Mouse (Mus musculus) liver, adult 2 months (tissue): Measurements from ENCODE around the gene Gm17364. TPM values are rescaled to one million over a fixed set of nuclear protein-coding genes. Genes with fewer than 3 reads are reported as not detected.
"Not testable (repeated sequence)": the region's sequence is repeated elsewhere in the genome, so short reads cannot be mapped to it uniquely, and the experiment has no call there.

Experiments used
- DNase-seq: peaks from one replicate; pipeline ENCODE4 v3.0.0-alpha.2; 2011; ENCODE audit warnings: low read depth, low spot score; ENCODE audit errors: extremely low read depth
- H3K27ac ChIP-seq: fragments of 200-500 bp; replicated peaks from 2 replicates; pipeline ENCODE4 v1.5.1; 2012; ENCODE audit warnings: low read depth, mild to moderate bottlenecking, control low read depth, inconsistent platforms, low read length; ENCODE audit not compliant: insufficient read depth
- H3K27me3 ChIP-seq: fragments of 200-500 bp; 2 replicates; pipeline ENCODE4 v1.6.1; 2012; ENCODE audit warnings: mild to moderate bottlenecking, moderate library complexity, low read length, inconsistent platforms; ENCODE audit not compliant: control insufficient read depth, insufficient read depth
- H3K36me3 ChIP-seq: fragments of 200-500 bp; 2 replicates; pipeline ENCODE4 v1.6.1; 2012; ENCODE audit warnings: low read length, inconsistent platforms; ENCODE audit not compliant: control insufficient read depth, insufficient read depth
- H3K4me1 ChIP-seq: fragments of 200-500 bp; 2 replicates; pipeline ENCODE4 v1.6.1; 2011; ENCODE audit warnings: low read length; ENCODE audit not compliant: control insufficient read depth, insufficient read depth
- H3K4me3 ChIP-seq: fragments of 200-500 bp; 2 replicates; pipeline ENCODE4 v1.5.1; 2011; ENCODE audit warnings: low read depth, mild to moderate bottlenecking, control low read depth, low read length, moderate library complexity; ENCODE audit not compliant: insufficient read depth
- H3K79me2 ChIP-seq: fragments of 200-500 bp; 2 replicates; pipeline ENCODE4 v1.6.1; 2012; ENCODE audit warnings: inconsistent platforms, mild to moderate bottlenecking, low read length, moderate library complexity; ENCODE audit not compliant: control insufficient read depth, insufficient read depth
- H3K9ac ChIP-seq: fragments of 200-500 bp; 2 replicates; pipeline ENCODE4 v1.6.1; 2012; ENCODE audit warnings: low read depth, mild to moderate bottlenecking, control low read depth, inconsistent platforms, low read length
- CTCF ChIP-seq: fragments of 200-500 bp; IDR thresholded peaks from 2 replicates; pipeline ENCODE4 v1.5.1; 2011; ENCODE audit warnings: low read depth, low read length, control low read depth
- POLR2A ChIP-seq: fragments of 200-500 bp; IDR thresholded peaks from 2 replicates; pipeline ENCODE4 v1.6.1; 2011; ENCODE audit warnings: low read length, control low read depth; ENCODE audit not compliant: insufficient read depth; ENCODE audit errors: extremely low read depth
- WGBS: fragments of 180-500 bp; shearing (Covaris S2); methylation state at CpG from one replicate; pipeline ENCODE4 v1.1.7; 2018; 5-methylcytosine and 5-hydroxymethylcytosine counted together
- polyA plus RNA-seq: library from polyadenylated mRNA; depleted of rRNA; stranded (reverse); fragments of >200 nt; gene quantifications from 2 replicates; pipeline ENCODE4 v1.2.3, GENCODE M21; 2012
- total RNA-seq: library from RNA; depleted of rRNA; stranded (reverse); fragments of >200 nt; gene quantifications from 2 replicates; pipeline ENCODE4 v1.2.3, GENCODE M21; 2014

Gm17364 gene
- total and polyA plus RNA-seq, 2 experiments, result not detected

- no peak for TF ChIP-seq CTCF
- no peak for TF ChIP-seq POLR2A
- 89% methylated on average over 4 of the region's 4 CpGs for whole genome bisulfite sequencing
- DNase-seq, result no peak
Observed at GRCm38 (mm10) chr13:41285448-41285847, 11.7 kb upstream of the Gm17364 start.

GRCm38 (mm10) chr13:41283256-41283655 is 9.5 kb upstream of the Gm17364 start:
- no peaks in the 10 kb centered on the region for H3K79me2 ChIP-seq
- WGBS, result 23% methylated on average over 5 of the region's 5 CpGs
- no peak overlapping the region for H3K27ac ChIP-seq
- TF ChIP-seq CTCF (peak; percentile 53), POLR2A (no peak)
- no peak overlapping the region for H3K4me3 ChIP-seq
- no peak overlapping the region for H3K9ac ChIP-seq
- no peaks in the 10 kb centered on the region; the same call in 1 of the 2 replicates for H3K4me1 ChIP-seq
- H3K27me3 ChIP-seq, result no peaks in the 10 kb centered on the region
- peak; percentile 62 for DNase-seq
- no peaks in the 10 kb centered on the region for H3K36me3 ChIP-seq

More at GRCm38 (mm10) chr13:41285448-41285847, 11.7 kb upstream of the Gm17364 start:
- Histone ChIP-seq H3K9ac (no peak overlapping the region), H3K79me2 (no peaks in the 10 kb centered on the region), H3K4me1 (no peaks in the 10 kb centered on the region; the same call in 1 of the 2 replicates), H3K27me3 (no peaks in the 10 kb centered on the region), H3K4me3 (no peak overlapping the region), H3K27ac (no peak overlapping the region), H3K36me3 (no peaks in the 10 kb centered on the region)

GRCm38 (mm10) chr13:41280696-41281095 is 6.9 kb upstream of the Gm17364 start:
- no peak overlapping the region for H3K27ac ChIP-seq
- H3K4me1 ChIP-seq, result no peaks in the 10 kb centered on the region
- no peak overlapping the region for H3K9ac ChIP-seq
- H3K36me3 ChIP-seq, result no peaks in the 10 kb centered on the region
- DNase-seq, result no peak
- H3K79me2 ChIP-seq, result no peaks in the 10 kb centered on the region
- no peak for TF ChIP-seq CTCF
- no peak for TF ChIP-seq POLR2A
- H3K4me3 ChIP-seq, result no peak overlapping the region
- WGBS, result 72% methylated on average over 5 of the region's 5 CpGs
- no peaks in the 10 kb centered on the region for H3K27me3 ChIP-seq

- Histone ChIP-seq H3K79me2 (peaks cover 16% of the 10 kb centered on the region; the same call in 1 of the 2 replicates), H3K27ac (no peak overlapping the region), H3K4me3 (no peak overlapping the region), H3K36me3 (no peaks in the 10 kb centered on the region; the same call in 1 of the 2 replicates), H3K4me1 (no peaks in the 10 kb centered on the region; the same call in 1 of the 2 replicates), H3K27me3 (no peaks in the 10 kb centered on the region), H3K9ac (no peak overlapping the region)
- 66% methylated on average over 7 of the region's 7 CpGs for WGBS
- TF ChIP-seq POLR2A (no peak), CTCF (no peak)
- no peak for DNase-seq
Observed at GRCm38 (mm10) chr13:41267827-41268408, 5.9 kb downstream of the Gm17364 start.

- Histone ChIP-seq H3K27me3 (no peaks in the 10 kb centered on the region), H3K4me3 (no peak overlapping the region), H3K9ac (no peak overlapping the region), H3K36me3 (no peaks in the 10 kb centered on the region), H3K27ac (no peak overlapping the region), H3K4me1 (no peaks in the 10 kb centered on the region; the same call in 1 of the 2 replicates), H3K79me2 (peaks cover 19% of the 10 kb centered on the region; the same call in 1 of the 2 replicates)
- peak; percentile 33 for DNase-seq
- 70% methylated on average over 5 of the region's 5 CpGs for WGBS
- TF ChIP-seq POLR2A (no peak), CTCF (no peak)
Observed at GRCm38 (mm10) chr13:41263304-41264006, 10.3 kb downstream of the Gm17364 start.

- H3K9ac ChIP-seq, H3K4me1 ChIP-seq, H3K4me3 ChIP-seq, H3K36me3 ChIP-seq, H3K27ac ChIP-seq, H3K27me3 ChIP-seq, DNase-seq: not testable (repeated sequence)
- peaks cover 29% of the 10 kb centered on the region; the same call in 1 of the 2 replicates for H3K79me2 ChIP-seq
- 95% methylated on average over 8 of the region's 8 CpGs for WGBS
Observed at GRCm38 (mm10) chr13:41261617-41262016, 12.2 kb downstream of the Gm17364 start.
